Mouse (Mus musculus) splenic B cell, adult 2 months (primary cell): ENCODE measurements around the gene Gmcl1.

Experiments
- DNase-seq: peaks from one replicate; pipeline ENCODE4 v3.0.0-alpha.2; 2011; ENCODE audit warnings: low read depth, low spot score
- H3K27me3 ChIP-seq: 2 replicates; pipeline ENCODE4 v1.6.1; 2012; ENCODE audit warnings: mild to moderate bottlenecking, low read length, moderate library complexity, mixed read lengths; ENCODE audit not compliant: control insufficient read depth, poor library complexity, insufficient read depth, severe bottlenecking
- H3K36me3 ChIP-seq: 2 replicates; pipeline ENCODE4 v1.6.1; 2012; ENCODE audit warnings: mild to moderate bottlenecking, low read length, moderate library complexity, mixed read lengths; ENCODE audit not compliant: control insufficient read depth, poor library complexity, insufficient read depth, severe bottlenecking

The Gmcl1 gene

DNA sequence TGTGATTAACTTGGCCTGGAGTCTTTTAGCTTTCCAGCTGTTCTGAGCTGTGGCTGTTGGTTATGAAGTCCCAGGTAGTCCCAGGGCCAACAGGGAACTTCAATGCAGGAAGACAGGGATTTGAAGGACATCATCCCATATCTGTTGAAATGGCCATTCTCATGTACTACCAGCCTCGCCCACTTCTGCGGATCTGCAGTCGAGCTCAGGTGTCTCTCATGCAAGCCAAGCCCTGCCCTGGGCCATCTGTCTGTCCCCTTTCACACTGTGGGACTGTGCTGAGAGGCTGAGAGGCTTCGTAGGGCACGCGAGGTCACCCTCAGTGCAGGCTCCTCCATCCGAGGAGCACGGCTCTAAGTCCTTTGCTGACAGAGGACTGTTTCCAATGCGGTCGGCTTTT, 37.0 kb downstream of the Gmcl1 start:
- DNase-seq, result no peak
- H3K36me3 ChIP-seq, result peaks cover 5% of the 10 kb centered on the region; the same call in 1 of the 2 replicates
- no peaks in the 10 kb centered on the region for H3K27me3 ChIP-seq

DNA sequence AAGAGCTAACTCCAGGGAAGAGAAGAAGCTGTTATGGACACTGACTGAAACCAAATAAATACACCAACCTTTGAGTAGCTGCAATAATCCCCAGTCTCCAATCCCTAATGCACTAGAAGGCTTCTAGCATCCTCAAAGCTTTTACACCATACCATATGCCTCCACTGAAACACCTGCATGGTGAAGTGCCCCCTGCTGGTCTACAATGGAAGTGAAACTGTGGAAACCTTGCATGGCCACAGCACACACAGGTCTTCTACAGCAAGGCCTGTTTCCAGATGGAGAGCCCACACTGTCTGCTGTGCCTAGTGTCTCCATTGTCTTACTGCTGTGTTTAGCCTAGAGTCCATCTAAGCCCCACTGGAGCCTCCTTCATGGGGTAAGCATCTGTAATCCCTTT, 38.7 kb downstream of the Gmcl1 start:
- Histone ChIP-seq H3K27me3 (no peaks in the 10 kb centered on the region), H3K36me3 (peaks cover 5% of the 10 kb centered on the region; the same call in 1 of the 2 replicates)
- DNase-seq, result peak; percentile 83

- Histone ChIP-seq H3K36me3 (peaks cover 3% of the 10 kb centered on the region; the same call in 1 of the 2 replicates), H3K27me3 (no peaks in the 10 kb centered on the region)
- DNase-seq, result no peak
These were observed 43.5 kb downstream of the Gmcl1 start for GRCm38 (mm10) chr6:86689671-86690070.

DNA sequence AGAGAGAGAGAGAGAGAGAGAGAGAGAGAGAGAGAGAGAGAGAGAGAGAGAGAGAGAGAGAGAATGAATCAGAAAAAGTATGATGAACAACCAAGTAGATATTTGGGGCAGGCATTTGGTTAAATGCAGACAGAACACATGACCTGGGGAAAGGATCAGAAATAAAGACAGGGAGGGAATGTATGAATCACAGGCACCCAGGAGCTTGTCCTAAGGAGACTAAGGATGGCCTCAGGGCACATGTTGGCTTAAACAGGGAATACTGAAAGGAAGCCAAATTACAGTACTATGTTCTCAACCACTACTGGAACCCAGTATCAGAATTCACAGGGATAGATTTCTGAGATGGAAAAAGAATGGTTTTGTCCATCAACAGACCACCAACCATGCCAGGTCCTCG, 46.2 kb downstream of the Gmcl1 start:
- Histone ChIP-seq H3K36me3 (no peaks in the 10 kb centered on the region), H3K27me3 (no peaks in the 10 kb centered on the region)
- no peak for DNase-seq

DNA sequence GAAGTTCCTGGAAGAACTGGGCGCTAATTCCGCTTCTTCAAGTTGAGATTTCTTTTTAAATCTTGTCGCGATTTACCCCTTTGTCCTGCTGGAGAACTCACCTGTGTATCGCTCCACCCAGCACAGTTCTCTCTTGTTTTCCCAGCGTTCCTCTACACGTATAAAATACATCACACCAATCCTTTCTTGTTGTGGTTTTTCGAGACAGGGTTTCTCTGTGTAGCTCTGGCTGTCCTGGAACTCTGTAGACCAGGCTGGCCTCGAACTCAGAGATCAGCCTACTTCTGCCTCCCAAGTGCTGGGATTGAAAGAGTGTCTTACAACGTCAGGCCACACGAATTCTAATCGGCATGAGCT, 48.5 kb downstream of the Gmcl1 start:
- Histone ChIP-seq H3K27me3 (no peaks in the 10 kb centered on the region), H3K36me3 (peaks cover 7% of the 10 kb centered on the region)
- no peak for DNase-seq

GRCm38 (mm10) chr6:86683872-86684654, 49.1 kb downstream of the Gmcl1 start, which contains the start of gene Snrnp27:
Gene Snrnp27, minus strand, starts transcription at chr6:86684522.
- peak; percentile 93 for DNase-seq
- no peaks in the 10 kb centered on the region for H3K27me3 ChIP-seq
- H3K36me3 ChIP-seq, result peaks cover 7% of the 10 kb centered on the region

DNA sequence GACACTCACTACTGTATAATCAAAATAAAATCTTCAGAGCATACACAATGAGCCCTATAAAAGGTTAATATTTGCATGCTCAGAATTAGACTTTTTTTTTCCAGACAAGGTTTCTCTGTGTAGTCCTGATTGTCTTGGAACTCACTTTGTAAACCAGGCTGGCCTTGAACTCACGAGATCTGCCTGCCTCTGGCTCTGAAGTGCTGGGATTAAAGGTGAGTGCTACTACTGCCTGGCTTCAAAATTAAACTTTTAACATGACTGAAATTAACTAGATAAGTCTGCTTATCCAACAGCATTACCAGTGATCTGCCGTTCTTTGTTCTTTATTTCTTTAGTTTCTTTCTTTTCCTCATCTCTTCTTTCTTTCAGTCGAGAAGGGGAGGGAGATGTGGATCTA, 51.9 kb downstream of the Gmcl1 start:
- Histone ChIP-seq H3K27me3 (no peaks in the 10 kb centered on the region), H3K36me3 (peaks cover 11% of the 10 kb centered on the region)
- no peak for DNase-seq

DNA sequence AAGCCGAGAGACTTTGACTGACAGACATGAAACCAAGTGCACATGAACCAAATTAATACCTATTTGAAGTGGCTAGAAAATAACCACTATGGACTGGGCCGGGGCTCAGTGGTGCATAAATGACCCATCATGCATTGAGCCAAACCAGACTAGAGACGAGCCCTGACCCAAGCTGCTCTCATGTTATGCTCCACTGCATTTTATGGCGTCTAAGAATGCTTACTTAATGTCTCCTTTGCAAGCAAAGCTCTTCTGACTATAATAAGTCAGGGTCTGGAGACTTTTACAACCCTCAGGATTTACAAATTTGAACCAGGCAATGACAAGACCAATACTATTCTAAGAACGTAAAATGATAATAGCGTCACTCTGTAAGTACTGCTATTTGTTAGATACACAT, 54.8 kb downstream of the Gmcl1 start:
- no peak for DNase-seq
- Histone ChIP-seq H3K27me3 (no peaks in the 10 kb centered on the region), H3K36me3 (peaks cover 16% of the 10 kb centered on the region)

DNA sequence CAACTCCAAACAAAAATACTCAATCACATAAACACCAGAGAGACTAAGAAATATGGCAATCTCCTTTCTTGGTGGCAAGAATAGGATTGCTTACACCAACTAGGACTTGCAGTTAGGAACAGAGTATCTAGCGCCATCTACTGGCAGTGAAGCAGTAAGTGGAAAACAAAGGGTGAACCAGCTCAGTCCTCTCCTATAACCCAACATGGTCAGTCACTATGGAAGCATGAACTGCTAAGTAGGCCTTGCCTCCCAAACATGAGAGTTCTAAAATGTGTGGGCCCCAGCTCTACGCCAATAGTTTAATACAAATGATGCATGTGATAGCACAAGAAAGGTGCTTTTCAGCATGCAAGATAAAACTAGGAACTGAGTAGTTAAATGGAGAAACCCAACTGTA, 62.3 kb downstream of the Gmcl1 start:
- H3K36me3 ChIP-seq, result peaks cover 10% of the 10 kb centered on the region
- no peaks in the 10 kb centered on the region for H3K27me3 ChIP-seq
- DNase-seq, result peak; percentile 88

GRCm38 (mm10) chr6:86669240-86669727, 63.9 kb downstream of the Gmcl1 start:
- DNase-seq, result peak; percentile 100
- Histone ChIP-seq H3K27me3 (no peaks in the 10 kb centered on the region), H3K36me3 (peaks cover 7% of the 10 kb centered on the region)

GRCm38 (mm10) chr6:86668580-86669239, 64.5 kb downstream of the Gmcl1 start, which contains the start of gene Mxd1:
Gene Mxd1, minus strand, starts transcription at chr6:86669161.
- Histone ChIP-seq H3K27me3 (no peaks in the 10 kb centered on the region), H3K36me3 (peaks cover 5% of the 10 kb centered on the region; the same call in 1 of the 2 replicates)
- peak; percentile 21 for DNase-seq

DNA sequence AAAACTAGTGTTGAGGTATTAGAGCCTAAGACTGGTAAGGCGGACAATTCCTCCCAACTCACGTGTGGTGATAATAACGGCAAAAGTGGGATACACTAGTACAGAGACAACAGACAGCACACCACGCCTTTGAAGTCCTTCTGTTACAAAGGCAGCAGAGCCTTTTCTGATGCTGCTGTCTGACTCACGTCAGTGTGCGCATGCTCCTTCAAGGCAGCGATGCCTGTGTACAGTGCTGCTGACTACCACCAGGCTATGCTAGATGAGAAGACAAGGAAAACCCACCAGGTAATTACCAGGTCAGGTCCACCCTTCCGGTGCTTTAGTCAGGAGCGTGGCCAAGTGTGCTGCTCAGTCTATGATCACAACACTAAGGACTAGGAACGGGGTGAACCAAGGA, 66.1 kb downstream of the Gmcl1 start:
- H3K36me3 ChIP-seq, result peaks cover 2% of the 10 kb centered on the region; the same call in 1 of the 2 replicates
- no peaks in the 10 kb centered on the region for H3K27me3 ChIP-seq
- DNase-seq, result no peak

- Histone ChIP-seq H3K27me3 (no peaks in the 10 kb centered on the region), H3K36me3 (no peaks in the 10 kb centered on the region)
- peak; percentile 48 for DNase-seq
These were observed 67.4 kb downstream of the Gmcl1 start for GRCm38 (mm10) chr6:86665560-86666307.

- no peak for DNase-seq
- no peaks in the 10 kb centered on the region for H3K27me3 ChIP-seq
- H3K36me3 ChIP-seq, result no peaks in the 10 kb centered on the region; the same call in 1 of the 2 replicates
These were observed 68.1 kb downstream of the Gmcl1 start for GRCm38 (mm10) chr6:86665076-86665475.
